Mouse (Mus musculus): ENCODE measurements around the gene Lypd9.
"Not testable (repeated sequence)": the region's sequence is repeated elsewhere in the genome, so short reads cannot be mapped to it uniquely, and the experiment has no call there.

DNA sequence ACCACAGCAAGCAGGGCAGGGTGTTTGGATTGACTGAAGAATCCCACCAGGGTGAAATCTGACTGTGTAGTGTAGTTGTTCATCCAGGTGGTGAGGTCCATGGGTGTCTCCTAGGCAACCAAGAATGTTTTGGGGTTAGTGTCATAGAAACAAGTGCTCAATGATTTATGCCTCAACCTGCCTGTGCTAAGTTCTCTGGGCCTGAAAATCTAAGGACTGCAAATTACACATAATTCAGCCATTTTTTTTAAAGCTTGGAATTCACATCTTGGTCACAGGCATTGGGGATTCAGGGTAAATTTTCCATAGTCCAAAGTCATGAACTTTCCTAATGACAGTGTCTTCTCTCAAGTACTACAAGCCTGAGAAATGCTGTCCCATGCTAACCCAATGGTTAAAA lies 49.7 kb upstream of the Lypd9 start, which contains the start of gene Olfr331:
- TF ChIP-seq CTCF (IDR thresholded peaks at IDR 0.05; ENCODE audit: low read depth, low read length); POLR2A (IDR thresholded peaks at IDR 0.05; ENCODE audit: borderline replicate concordance, low read depth, low read length): not testable (repeated sequence)

Data from bone marrow macrophage, adult 2 months (primary cell).